Mouse (Mus musculus) C2C12 (cell line): Measurements from ENCODE around the gene Nipal4.

ENCODE experiments used
- CEBPB ChIP-seq: IDR thresholded peaks from one replicate; pipeline ENCODE4 v1.6.1; 2011; ENCODE audit warnings: low read depth, mild to moderate bottlenecking, control low read depth, moderate library complexity
- CTCF ChIP-seq: IDR thresholded peaks from one replicate; pipeline ENCODE4 v1.5.1; 2011; ENCODE audit not compliant: control insufficient read depth, insufficient read depth, insufficient read length
- FOSL1 ChIP-seq: IDR thresholded peaks from one replicate; pipeline ENCODE4 v1.8.0; 2011; ENCODE audit warnings: mild to moderate bottlenecking, low read length; ENCODE audit not compliant: poor library complexity, insufficient read depth, severe bottlenecking
- MAX ChIP-seq: IDR thresholded peaks from one replicate; pipeline ENCODE4 v1.6.1; 2011; ENCODE audit warnings: mild to moderate bottlenecking, control low read depth
- MYOD1 ChIP-seq: IDR thresholded peaks from one replicate; pipeline ENCODE4 v1.6.1; 2011; ENCODE audit warnings: low read depth; ENCODE audit not compliant: control insufficient read depth, insufficient read length
- MYOG ChIP-seq: IDR thresholded peaks from one replicate; pipeline ENCODE4 v1.6.1; 2011; ENCODE audit not compliant: control insufficient read depth, insufficient read length; ENCODE audit errors: extremely low read depth
- USF1 ChIP-seq: IDR thresholded peaks from one replicate; pipeline ENCODE4 v1.6.1; 2011; ENCODE audit warnings: low read depth, mild to moderate bottlenecking, control low read depth, moderate library complexity

DNA sequence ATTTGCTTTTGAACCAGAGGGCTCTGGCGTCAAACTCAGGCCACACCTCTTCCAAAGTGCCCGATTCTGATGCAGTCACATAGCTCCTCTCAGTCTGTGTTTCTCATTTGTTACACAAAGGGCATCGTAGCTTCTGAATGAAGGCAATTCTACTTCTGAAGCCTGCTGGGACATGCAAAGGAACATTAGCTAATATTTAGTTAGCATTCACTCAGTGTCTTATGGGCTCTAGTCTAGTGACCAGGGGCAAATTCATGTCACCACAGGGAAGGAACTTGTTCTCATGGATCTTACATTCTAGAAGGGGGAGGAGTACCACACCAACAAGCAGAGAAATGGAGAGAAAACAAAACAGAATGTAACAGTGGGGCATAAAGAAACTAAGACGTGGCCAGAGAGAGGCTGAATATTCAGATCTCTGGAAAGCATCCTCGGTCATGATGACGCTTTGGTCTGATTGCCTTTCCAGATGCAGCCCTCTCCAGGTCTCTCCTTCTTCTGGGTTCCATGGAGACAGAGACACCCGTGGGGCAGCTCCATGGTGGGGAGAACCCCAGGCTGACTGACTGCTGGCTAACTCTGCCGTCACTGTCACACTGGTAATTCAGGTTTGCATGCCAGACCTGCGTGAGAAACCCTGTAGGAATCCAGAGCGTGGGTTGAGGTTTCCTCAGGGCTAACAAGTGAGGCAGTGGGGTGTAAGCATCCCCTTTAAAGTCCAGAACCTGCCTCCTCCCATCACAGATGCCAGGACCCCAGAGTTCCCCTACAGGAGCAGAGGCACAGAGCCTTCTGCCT is 11.1 kb upstream of the Nipal4 start:
- TF ChIP-seq CTCF, result no peak
- TF ChIP-seq MYOG, result no peak
- no peak for TF ChIP-seq MYOD1
- TF ChIP-seq FOSL1, result no peak
- no peak for TF ChIP-seq USF1
- no peak for TF ChIP-seq CEBPB
- no peak for TF ChIP-seq MAX
